Mouse (Mus musculus) gonadal fat pad, adult 2 months (tissue): ENCODE results near the gene Filip1l. TPM values are rescaled to one million over a fixed set of nuclear protein-coding genes. Genes with fewer than 3 reads are reported as not detected.
A peak's percentile ranks its signal among the peaks of the same experiment; 100 is the strongest.

Experiments
- DNase-seq: peaks from one replicate; pipeline ENCODE4 v3.0.0-alpha.2; 2012; ENCODE audit warnings: low read depth
- polyA plus RNA-seq: library from polyadenylated mRNA; depleted of rRNA; stranded (reverse); fragments of >200 nt; gene quantifications from 2 replicates; pipeline ENCODE4 v1.2.3, GENCODE M21; 2012

Gene Filip1l
- polyA plus RNA-seq, 1 experiment: 8.3 TPM

- no peak for DNase-seq
Observed at GRCm38 (mm10) chr16:57396249-57396648, 43.4 kb downstream of the Filip1l start.

- DNase-seq: no peak
Observed at GRCm38 (mm10) chr16:57397845-57398244, 45.0 kb downstream of the Filip1l start.

GRCm38 (mm10) chr16:57398387-57399214 is 45.7 kb downstream of the Filip1l start:
- DNase-seq: no peak

- no peak for DNase-seq
Observed at GRCm38 (mm10) chr16:57399566-57399965, 46.7 kb downstream of the Filip1l start.

- no peak for DNase-seq
Observed at GRCm38 (mm10) chr16:57401702-57402101, 48.8 kb downstream of the Filip1l start.

GRCm38 (mm10) chr16:57402910-57403309 is 50.0 kb downstream of the Filip1l start:
- DNase-seq: no peak

- no peak for DNase-seq
Observed at GRCm38 (mm10) chr16:57403825-57404224, 50.9 kb downstream of the Filip1l start.

GRCm38 (mm10) chr16:57412766-57413165 is 59.9 kb downstream of the Filip1l start:
- no peak for DNase-seq

GRCm38 (mm10) chr16:57416049-57416448 is 63.2 kb downstream of the Filip1l start:
- no peak for DNase-seq

- no peak for DNase-seq
Observed at GRCm38 (mm10) chr16:57417017-57417416, 64.1 kb downstream of the Filip1l start.

GRCm38 (mm10) chr16:57417955-57418354 is 65.1 kb downstream of the Filip1l start:
- no peak for DNase-seq

- no peak for DNase-seq
Observed at GRCm38 (mm10) chr16:57419332-57419731, 66.4 kb downstream of the Filip1l start.

GRCm38 (mm10) chr16:57419881-57420280 is 67.0 kb downstream of the Filip1l start:
- DNase-seq: no peak

- no peak for DNase-seq
Observed at GRCm38 (mm10) chr16:57420773-57421556, 68.1 kb downstream of the Filip1l start.

- DNase-seq: no peak
Observed at GRCm38 (mm10) chr16:57421680-57422417, 69.0 kb downstream of the Filip1l start.

GRCm38 (mm10) chr16:57423001-57423800 is 70.3 kb downstream of the Filip1l start:
- DNase-seq: no peak

- no peak for DNase-seq
Observed at GRCm38 (mm10) chr16:57426680-57427079, 73.8 kb downstream of the Filip1l start.

GRCm38 (mm10) chr16:57427516-57428285 is 74.8 kb downstream of the Filip1l start:
- DNase-seq: peak; percentile 37

- no peak for DNase-seq
Observed at GRCm38 (mm10) chr16:57428977-57429376, 76.1 kb downstream of the Filip1l start.

GRCm38 (mm10) chr16:57431294-57431693 is 78.4 kb downstream of the Filip1l start:
- no peak for DNase-seq

- no peak for DNase-seq
Observed at GRCm38 (mm10) chr16:57433173-57433572, 80.3 kb downstream of the Filip1l start.
